Mouse (Mus musculus): Measurements from ENCODE around the gene Atp2b2. TPM values are rescaled to one million over a fixed set of nuclear protein-coding genes. Genes with fewer than 3 reads are reported as not detected.

The Atp2b2 gene
- polyA plus RNA-seq, 1 experiment from 2014 or later, result 0.06 TPM

DNA sequence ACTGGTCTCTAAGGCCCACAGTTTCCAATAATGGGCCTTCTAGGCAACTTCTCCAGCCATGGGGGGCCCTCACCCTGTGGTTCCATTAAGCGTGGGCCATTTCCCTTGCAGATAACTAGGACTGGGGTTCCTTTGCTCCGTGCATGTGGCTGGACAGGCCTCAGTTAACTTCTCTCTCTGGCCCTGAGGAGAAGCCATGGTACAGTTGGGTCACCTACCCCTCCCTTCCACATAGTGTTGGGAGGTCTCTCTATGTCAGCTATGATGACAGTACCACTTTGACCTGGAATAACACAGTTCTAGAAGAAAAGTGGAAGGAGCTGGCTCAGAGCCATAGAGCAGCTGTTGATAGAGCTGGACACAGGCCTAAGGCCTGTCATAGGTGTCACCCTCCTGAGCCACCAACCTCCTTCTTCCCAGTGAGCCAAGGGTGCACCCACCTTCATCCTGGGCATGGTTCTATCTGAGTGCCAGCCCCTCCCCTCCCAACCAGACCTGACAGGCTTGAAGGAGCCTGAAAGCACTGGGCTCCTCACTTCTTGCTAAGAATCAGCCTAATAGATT, 185.0 kb downstream of the Atp2b2 start:
- CTCF ChIA-PET, result no interaction called here
- H3K27me3 ChIP-seq, result peaks cover 6% of the 10 kb centered on the region
- POLR2A ChIA-PET, result no interaction called here
- in situ Hi-C loops (cut with MboI; ENCODE audit: low pct_unique_long_range_greater_than_20kb), result no loop called here
- no peak for ATAC-seq
- no peak for DNase-seq (ENCODE audit: low read depth, low spot score)
- no peak for TF ChIP-seq CTCF (IDR thresholded peaks at IDR 0.05)

DNA sequence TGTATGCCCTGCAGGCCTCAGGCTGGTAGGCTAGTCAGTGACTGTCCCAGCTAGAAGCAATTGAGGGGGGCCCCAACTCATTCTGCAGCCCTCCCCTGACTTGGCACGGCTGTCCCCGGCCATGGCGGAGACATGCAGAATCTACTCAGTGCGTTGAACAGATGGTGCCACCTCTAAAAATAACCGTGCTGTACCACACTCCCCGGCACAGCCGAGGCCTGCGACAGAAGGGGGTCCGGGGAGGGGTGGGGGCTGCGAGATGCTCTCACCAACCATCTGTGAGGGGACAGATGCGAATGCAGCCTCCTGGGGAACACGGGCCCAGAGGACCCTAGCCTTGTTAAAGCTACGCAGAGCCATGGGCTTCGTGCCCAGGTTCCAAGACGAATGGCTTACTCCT, 185.6 kb downstream of the Atp2b2 start:
- no peak for TF ChIP-seq CTCF (IDR thresholded peaks at IDR 0.05)
- ChIA-PET CTCF (no interaction called here), POLR2A (no interaction called here)
- peaks cover 6% of the 10 kb centered on the region for H3K27me3 ChIP-seq
- ATAC-seq (no peak), DNase-seq (ENCODE audit: low read depth, low spot score) (no peak)
- in situ Hi-C loops (cut with MboI; ENCODE audit: low pct_unique_long_range_greater_than_20kb), result no loop called here

DNA sequence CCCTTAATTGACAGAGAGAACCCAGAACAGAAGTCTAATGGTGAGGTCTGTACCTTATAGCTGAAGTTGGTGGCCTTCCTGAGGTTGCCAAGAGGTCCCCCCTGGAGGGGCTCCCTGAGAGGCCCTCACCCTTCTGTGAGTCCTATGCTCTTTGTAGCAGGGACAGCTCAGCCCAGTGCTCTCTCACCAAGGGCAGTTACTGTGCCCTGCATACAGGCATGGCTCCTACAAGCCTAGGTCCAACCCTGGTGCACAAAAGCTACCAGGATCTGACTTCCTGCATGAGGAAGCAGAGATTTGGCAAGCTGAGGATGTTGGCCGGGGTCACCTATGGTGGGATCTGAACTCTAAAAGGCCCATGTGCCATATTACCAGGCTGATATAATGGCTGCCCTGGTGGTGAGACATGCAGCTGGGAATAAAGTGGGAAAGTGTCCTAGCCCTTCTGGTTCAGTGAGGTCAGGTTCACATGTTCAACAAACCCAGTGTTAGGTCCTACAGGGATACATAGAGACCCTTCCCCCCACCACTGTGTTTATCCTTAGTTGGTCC, 186.2 kb downstream of the Atp2b2 start:
- DNase-seq (ENCODE audit: low read depth, low spot score), result no peak
- ATAC-seq, result no peak
- in situ Hi-C loops (cut with MboI; ENCODE audit: low pct_unique_long_range_greater_than_20kb), result no loop called here
- ChIA-PET POLR2A (no interaction called here), CTCF (no interaction called here)
- TF ChIP-seq CTCF (IDR thresholded peaks at IDR 0.05), result no peak
- H3K27me3 ChIP-seq, result peaks cover 6% of the 10 kb centered on the region

DNA sequence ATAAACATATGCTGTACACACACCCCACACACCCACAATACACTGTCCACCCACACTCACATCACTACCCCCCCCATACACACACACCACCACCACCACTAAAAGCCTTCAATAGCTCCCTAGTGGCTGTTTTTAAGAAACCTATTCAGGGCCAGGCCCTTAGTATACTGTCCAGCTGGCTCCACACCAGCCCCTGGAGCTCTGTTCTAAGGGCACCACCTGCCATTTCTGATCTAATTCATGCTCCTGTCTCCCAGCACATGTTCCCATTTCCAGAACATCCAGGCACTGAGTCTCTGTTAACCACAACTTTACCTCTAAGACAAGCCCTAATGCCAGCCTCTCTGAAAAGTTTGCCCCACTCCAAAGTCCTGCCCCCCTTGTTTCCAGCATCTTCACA, 186.8 kb downstream of the Atp2b2 start:
- ATAC-seq (no peak), DNase-seq (ENCODE audit: low read depth, low spot score) (no peak)
- POLR2A ChIA-PET, result no interaction called here
- TF ChIP-seq CTCF (IDR thresholded peaks at IDR 0.05), result no peak
- peaks cover 2% of the 10 kb centered on the region for H3K27me3 ChIP-seq
- CTCF ChIA-PET, result no interaction called here
- in situ Hi-C loops (cut with MboI; ENCODE audit: low pct_unique_long_range_greater_than_20kb), result no loop called here

DNA sequence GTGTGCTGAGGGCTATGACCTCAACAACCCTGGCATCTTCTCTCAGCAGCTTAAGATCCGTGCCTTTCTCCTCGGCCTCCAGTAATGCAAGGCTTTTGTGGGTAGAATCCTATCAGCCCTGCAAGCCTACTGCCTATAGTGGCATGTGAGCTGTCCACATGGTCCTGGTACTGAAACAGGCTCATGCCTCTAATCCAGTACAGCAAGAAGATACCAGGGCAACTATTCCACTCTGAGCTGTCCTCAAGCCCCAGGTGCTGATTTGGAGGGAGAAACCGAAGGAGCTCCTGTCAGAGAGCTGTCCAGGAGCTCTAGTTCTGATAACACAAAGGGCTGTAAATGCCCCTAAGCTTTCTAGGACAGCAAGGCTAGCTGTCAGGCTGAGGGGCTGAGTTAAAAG, 190.1 kb downstream of the Atp2b2 start:
- in situ Hi-C loops (cut with MboI; ENCODE audit: low pct_unique_long_range_greater_than_20kb), result no loop called here
- ATAC-seq, result no peak
- CTCF ChIA-PET, result no interaction called here

DNA sequence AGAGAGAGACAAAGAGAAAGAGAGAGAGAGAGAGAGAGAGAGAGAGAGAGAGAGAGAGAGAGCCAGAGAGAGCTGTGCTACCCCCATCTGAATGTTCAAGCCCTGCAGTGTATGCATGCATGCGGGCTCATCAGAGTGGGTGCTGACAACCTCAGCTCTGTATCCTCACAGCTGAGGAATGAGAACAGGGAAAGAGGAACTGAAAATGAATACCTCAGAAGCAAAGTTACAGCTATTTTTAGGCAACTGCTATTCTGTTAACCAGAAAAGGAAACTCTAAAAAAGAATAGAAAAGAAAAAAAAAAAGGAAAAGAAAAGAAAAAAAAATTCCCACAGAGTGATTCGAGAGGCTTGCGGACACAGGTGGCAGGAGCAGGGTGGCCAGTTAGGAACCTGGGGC, 192.6 kb downstream of the Atp2b2 start:
- in situ Hi-C loops (cut with MboI; ENCODE audit: low pct_unique_long_range_greater_than_20kb), result no loop called here
- ATAC-seq (no peak), DNase-seq (ENCODE audit: low read depth, low spot score) (no peak)
- CTCF ChIA-PET, result no interaction called here
- peaks cover 11% of the 10 kb centered on the region for H3K27me3 ChIP-seq
- POLR2A ChIA-PET, result no interaction called here
- TF ChIP-seq CTCF (IDR thresholded peaks at IDR 0.05), result no peak

More for the DNA sequence above, 190.1 kb downstream of the Atp2b2 start:
- peak; percentile 24 for DNase-seq (ENCODE audit: low read depth, low spot score)
- POLR2A ChIA-PET, result interaction anchor here (0.7 kb wide), 1 partner anchor 1208 kb away, joined by 4 read pairs; no protein-coding TSS in a partner anchor
- peaks cover 11% of the 10 kb centered on the region for H3K27me3 ChIP-seq
- TF ChIP-seq CTCF (IDR thresholded peaks at IDR 0.05), result no peak

DNA sequence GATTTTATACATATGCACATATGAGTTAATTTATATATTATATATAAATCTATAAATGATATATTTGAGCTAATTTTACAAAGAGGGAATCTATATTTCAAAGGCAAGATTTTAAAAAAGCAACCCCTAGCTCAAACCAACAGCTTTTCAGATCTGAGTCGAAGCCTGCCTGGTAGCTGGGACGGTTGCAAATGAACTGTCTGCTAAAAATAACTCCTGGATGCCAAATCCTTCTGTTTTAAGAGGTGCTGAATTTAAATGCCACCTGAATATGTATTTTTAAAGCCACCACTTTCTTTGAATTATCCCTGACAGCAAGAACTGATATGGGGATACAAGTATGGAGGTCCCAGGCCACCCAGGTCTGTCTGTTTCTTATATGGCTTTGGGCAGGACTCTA, 193.8 kb downstream of the Atp2b2 start:
- ATAC-seq (no peak), DNase-seq (ENCODE audit: low read depth, low spot score) (no peak)
- peaks cover 11% of the 10 kb centered on the region for H3K27me3 ChIP-seq
- in situ Hi-C loops (cut with MboI; ENCODE audit: low pct_unique_long_range_greater_than_20kb), result no loop called here
- CTCF ChIA-PET, result no interaction called here
- no peak for TF ChIP-seq CTCF (IDR thresholded peaks at IDR 0.05)
- POLR2A ChIA-PET, result interaction anchor here (0.6 kb wide), 1 partner anchor 119 kb away, joined by 5 read pairs; no protein-coding TSS in a partner anchor

DNA sequence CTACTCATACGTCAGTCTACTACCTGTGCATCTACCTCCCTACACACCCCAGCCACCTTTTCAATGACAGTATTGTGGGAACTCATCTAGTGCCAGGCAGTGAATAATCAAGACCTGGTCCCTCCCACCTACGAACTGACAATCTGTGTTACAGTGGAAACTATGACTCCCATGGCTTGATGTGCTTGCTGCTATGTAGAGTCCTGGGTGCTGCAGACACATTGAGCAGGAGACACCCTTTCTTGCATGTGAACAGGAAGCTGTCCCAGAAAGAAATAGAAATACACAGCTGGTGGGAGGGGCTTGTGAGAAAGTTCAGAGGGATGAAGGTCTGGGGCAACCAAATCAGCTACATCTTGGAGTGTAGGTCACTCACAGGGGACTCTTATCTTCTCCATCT, 195.3 kb downstream of the Atp2b2 start:
- ChIA-PET POLR2A (no interaction called here), CTCF (no interaction called here)
- DNase-seq (ENCODE audit: low read depth, low spot score) (no peak), ATAC-seq (no peak)
- TF ChIP-seq CTCF (IDR thresholded peaks at IDR 0.05), result no peak
- in situ Hi-C loops (cut with MboI; ENCODE audit: low pct_unique_long_range_greater_than_20kb), result no loop called here
- H3K27me3 ChIP-seq, result peaks cover 11% of the 10 kb centered on the region

DNA sequence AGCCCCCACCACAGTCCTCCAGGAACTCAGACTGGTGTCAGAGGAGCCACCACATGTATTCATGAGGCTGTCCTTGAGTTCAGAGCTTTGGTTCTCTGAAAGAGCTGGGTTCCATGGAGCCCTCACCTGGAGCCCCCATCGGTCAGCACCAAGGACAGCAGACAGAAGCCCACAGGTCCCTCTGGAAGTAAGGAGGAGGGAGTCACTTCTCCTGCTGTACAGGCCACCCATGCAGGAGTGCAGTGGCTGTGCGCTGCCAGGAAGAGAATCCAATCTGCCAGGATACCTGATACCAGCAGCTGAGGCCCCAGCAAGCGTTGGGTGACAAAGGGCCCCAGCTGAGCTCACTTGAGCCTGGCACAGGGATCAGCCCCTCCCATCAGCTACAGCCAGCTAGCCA, 199.2 kb downstream of the Atp2b2 start:
- ChIA-PET POLR2A (no interaction called here), CTCF (no interaction called here)
- peaks cover 2% of the 10 kb centered on the region for H3K27me3 ChIP-seq
- ATAC-seq, result no peak
- no peak for TF ChIP-seq CTCF (IDR thresholded peaks at IDR 0.05)
- in situ Hi-C loops (cut with MboI; ENCODE audit: low pct_unique_long_range_greater_than_20kb), result no loop called here
- DNase-seq (ENCODE audit: low read depth, low spot score), result no peak

DNA sequence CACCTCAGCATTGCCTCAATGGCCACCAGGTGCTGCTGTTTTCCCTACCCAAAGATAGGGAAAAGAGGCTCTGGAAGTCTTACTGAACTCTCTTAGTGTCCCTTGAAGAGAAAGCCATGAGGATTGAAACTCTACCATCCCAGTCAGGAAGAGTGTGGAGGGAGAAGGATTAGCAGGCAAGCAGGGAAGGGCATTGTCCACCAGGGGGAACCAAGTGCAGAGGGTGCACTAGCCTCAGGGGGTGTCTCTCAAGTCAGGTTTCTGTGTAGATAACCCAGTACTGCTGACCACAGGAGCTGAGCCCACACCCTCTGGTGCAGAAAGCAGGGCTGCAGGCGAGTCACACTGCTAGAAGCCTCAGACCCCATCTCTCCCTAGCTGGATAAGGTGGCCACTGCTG, 203.9 kb downstream of the Atp2b2 start:
- no peak for TF ChIP-seq CTCF (IDR thresholded peaks at IDR 0.05)
- H3K27me3 ChIP-seq, result no peaks in the 10 kb centered on the region
- ChIA-PET POLR2A (no interaction called here), CTCF (no interaction called here)
- in situ Hi-C loops (cut with MboI; ENCODE audit: low pct_unique_long_range_greater_than_20kb), result no loop called here
- DNase-seq (ENCODE audit: low read depth, low spot score), result no peak
- ATAC-seq, result no peak

DNA sequence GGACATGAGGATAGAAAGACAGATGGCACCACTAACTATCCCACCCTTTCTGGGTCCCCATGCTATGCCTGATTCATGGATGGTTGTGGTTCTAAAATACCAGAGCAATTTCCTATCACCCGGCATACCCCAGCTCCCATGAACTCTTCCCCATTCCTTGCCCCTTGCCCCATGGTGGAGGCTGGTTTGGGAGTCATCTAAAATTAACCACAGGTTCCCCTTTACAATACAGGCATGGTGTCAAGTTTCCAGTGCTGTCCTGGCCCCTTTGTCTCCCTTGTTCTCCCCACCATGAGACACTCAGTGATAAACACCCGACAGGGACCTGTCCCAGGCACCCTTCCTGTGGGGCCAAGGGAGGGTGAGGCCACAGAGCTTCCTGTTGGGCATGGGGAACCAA, 204.7 kb downstream of the Atp2b2 start:
- ChIA-PET POLR2A (no interaction called here), CTCF (no interaction called here)
- ATAC-seq (no peak), DNase-seq (ENCODE audit: low read depth, low spot score) (no peak)
- H3K27me3 ChIP-seq, result no peaks in the 10 kb centered on the region
- in situ Hi-C loops (cut with MboI; ENCODE audit: low pct_unique_long_range_greater_than_20kb), result no loop called here
- TF ChIP-seq CTCF (IDR thresholded peaks at IDR 0.05), result no peak

DNA sequence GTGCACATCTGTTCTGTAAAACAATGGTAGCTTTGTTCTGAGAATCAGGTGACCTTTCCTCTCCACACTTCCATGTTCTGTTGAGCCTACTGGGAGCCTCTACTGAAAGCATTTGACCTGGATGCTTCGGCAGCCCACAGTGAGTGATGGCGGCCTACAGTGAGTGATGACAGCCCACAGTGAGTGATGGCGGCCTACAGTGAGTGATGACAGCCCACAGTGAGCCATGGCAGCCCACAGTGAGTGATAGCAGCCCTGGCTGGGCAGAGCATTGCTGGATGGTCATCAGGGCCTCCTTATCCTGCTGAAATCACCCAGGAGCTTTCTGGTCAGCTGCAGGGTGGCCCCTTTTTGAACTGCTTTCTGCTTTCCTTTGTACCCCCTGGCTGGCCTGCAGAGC, 205.9 kb downstream of the Atp2b2 start:
- ChIA-PET POLR2A (interaction anchor here (0.6 kb wide), 1 partner anchor 1350 kb away, joined by 5 read pairs; no protein-coding TSS in a partner anchor), CTCF (no interaction called here)
- DNase-seq (ENCODE audit: low read depth, low spot score) (no peak), ATAC-seq (no peak)
- no peak for TF ChIP-seq CTCF (IDR thresholded peaks at IDR 0.05)
- no peaks in the 10 kb centered on the region for H3K27me3 ChIP-seq
- in situ Hi-C loops (cut with MboI; ENCODE audit: low pct_unique_long_range_greater_than_20kb), result no loop called here
